Comparison of ENCODE assay signal across 12 mouse cellular contexts in genomic region chr2:93048601-93049323, GRCm38 (mm10). TPM values are rescaled to one million over a fixed set of nuclear protein-coding genes. Genes with fewer than 3 reads are reported as not detected.
A peak's percentile ranks its signal among the peaks of the same experiment; 100 is the strongest.
DNase-seq lines count a peak whose midpoint lies in the region; ATAC-seq and TF ChIP-seq lines count a peak whose summit lies in the region.
"Had no signal": no experiment of that assay in that cellular context is flagged by ENCODE, and none has a peak within 500 bp of the region (broad histone marks: within the 10 kb centered on the region; RNA-seq: fewer than 3 reads in every experiment).

No protein-coding gene starts in this region.

- H3K4me2 ChIP-seq in embryonic facial prominence, embryonic 14.5 days (ENCODE audit: low read depth, low read length), result no peak overlapping the region
- no peak overlapping the region for H3K4me2 ChIP-seq in stomach, postnatal 0 days (replicated peaks; ENCODE audit: low read depth)
- H3K4me2 ChIP-seq in hindbrain, embryonic 13.5 days, result no peak overlapping the region
- H3K4me2 ChIP-seq: embryonic facial prominence, embryonic 15.5 days; heart, embryonic 15.5 days; limb, embryonic 13.5 days had no signal

- WGBS in embryonic facial prominence, embryonic 14.5 days, result 30% methylated on average over 6 of the region's 6 CpGs
- 50% methylated on average over 6 of the region's 6 CpGs for WGBS in embryonic facial prominence, embryonic 10.5 days
- 33% methylated on average over 6 of the region's 6 CpGs for WGBS in lung, adult 2 months
- 40% methylated on average over 6 of the region's 6 CpGs for WGBS in stomach, postnatal 0 days
- 55% methylated on average over 6 of the region's 6 CpGs for WGBS in hindbrain, embryonic 13.5 days

- TF ChIP-seq CTCF in lung, adult 2 months (IDR thresholded peaks at IDR 0.05; ENCODE audit: insufficient read depth, low read length), result no peak
- peak; percentile 19; the same call in 1 of the 2 replicates for TF ChIP-seq CTCF in stomach, postnatal 0 days (IDR thresholded peaks at IDR 0.05; ENCODE audit: low read depth)

- H3K27ac ChIP-seq in embryonic facial prominence, embryonic 14.5 days (replicated peaks; ENCODE audit: low read depth, low read length), result no peak overlapping the region
- no peak overlapping the region for H3K27ac ChIP-seq in embryonic facial prominence, embryonic 10.5 days (replicated peaks)
- H3K27ac ChIP-seq in stomach, postnatal 0 days (replicated peaks), result no peak overlapping the region
- no peak overlapping the region for H3K27ac ChIP-seq in hindbrain, embryonic 13.5 days
- H3K27ac ChIP-seq: heart, embryonic 15.5 days; limb, embryonic 13.5 days; macrophage had no signal

- H3K27me3 ChIP-seq in embryonic facial prominence, embryonic 14.5 days (replicated peaks; ENCODE audit: control insufficient read depth, insufficient read depth, low read length), result no peaks in the 10 kb centered on the region
- H3K27me3 ChIP-seq in embryonic facial prominence, embryonic 10.5 days (replicated peaks; ENCODE audit: low read depth, poor library complexity, severe bottlenecking), result peaks cover 6% of the 10 kb centered on the region
- no peaks in the 10 kb centered on the region for H3K27me3 ChIP-seq in stomach, postnatal 0 days (ENCODE audit: control insufficient read depth, insufficient read depth, low read length)
- H3K27me3 ChIP-seq in hindbrain, embryonic 13.5 days, result peaks cover 8% of the 10 kb centered on the region; the same call in 1 of the 2 replicates
- H3K27me3 ChIP-seq: embryonic facial prominence, embryonic 15.5 days; heart, embryonic 15.5 days; limb, embryonic 13.5 days had no signal

- no peak for TF ChIP-seq POLR2A in lung, adult 2 months (IDR thresholded peaks at IDR 0.05; ENCODE audit: borderline replicate concordance, extremely low read depth, low read depth, low read length)

- H3K9ac ChIP-seq in embryonic facial prominence, embryonic 14.5 days (ENCODE audit: low read depth, low read length), result no peak overlapping the region
- H3K9ac ChIP-seq in stomach, postnatal 0 days (ENCODE audit: low read length), result no peak overlapping the region
- no peak overlapping the region for H3K9ac ChIP-seq in hindbrain, embryonic 13.5 days
- H3K9ac ChIP-seq: embryonic facial prominence, embryonic 15.5 days; heart, embryonic 15.5 days; limb, embryonic 13.5 days had no signal

- no peaks in the 10 kb centered on the region for H3K36me3 ChIP-seq in embryonic facial prominence, embryonic 14.5 days (ENCODE audit: control insufficient read depth, insufficient read depth, low read length)
- no peaks in the 10 kb centered on the region for H3K36me3 ChIP-seq in embryonic facial prominence, embryonic 10.5 days (replicated peaks)
- H3K36me3 ChIP-seq in stomach, postnatal 0 days (ENCODE audit: control insufficient read depth, insufficient read depth, low read length), result no peaks in the 10 kb centered on the region
- H3K36me3 ChIP-seq in hindbrain, embryonic 13.5 days, result no peaks in the 10 kb centered on the region
- H3K36me3 ChIP-seq: embryonic facial prominence, embryonic 15.5 days; heart, embryonic 15.5 days; limb, embryonic 13.5 days had no signal

- peaks cover 14% of the 10 kb centered on the region for H3K4me1 ChIP-seq in embryonic facial prominence, embryonic 14.5 days (ENCODE audit: control insufficient read depth, insufficient read depth, low read length)
- H3K4me1 ChIP-seq in embryonic facial prominence, embryonic 10.5 days, result peaks cover 36% of the 10 kb centered on the region
- H3K4me1 ChIP-seq in lung, adult 2 months (ENCODE audit: control insufficient read depth, insufficient read depth, low read length), result peaks cover 11% of the 10 kb centered on the region
- peaks cover 7% of the 10 kb centered on the region for H3K4me1 ChIP-seq in stomach, postnatal 0 days (replicated peaks; ENCODE audit: control insufficient read depth, insufficient read depth)
- H3K4me1 ChIP-seq in hindbrain, embryonic 13.5 days (replicated peaks), result peaks cover 23% of the 10 kb centered on the region

- no peak for ATAC-seq in embryonic facial prominence, embryonic 14.5 days (ENCODE audit: low read depth)
- ATAC-seq in stomach, postnatal 0 days (ENCODE audit: low FRiP score, low TSS enrichment), result no peak
- no peak for ATAC-seq in hindbrain, embryonic 13.5 days (ENCODE audit: low FRiP score)

- intact Hi-C loops in gastrocnemius, postnatal 14 days (cut with DNase I; ENCODE audit: low total_unique reads), result no loop called here

- no peaks in the 10 kb centered on the region for H3K9me3 ChIP-seq in embryonic facial prominence, embryonic 14.5 days (ENCODE audit: control insufficient read depth, low read length)
- no peaks in the 10 kb centered on the region for H3K9me3 ChIP-seq in embryonic facial prominence, embryonic 10.5 days
- H3K9me3 ChIP-seq in stomach, postnatal 0 days (ENCODE audit: control insufficient read depth, low read length), result no peaks in the 10 kb centered on the region
- no peaks in the 10 kb centered on the region for H3K9me3 ChIP-seq in hindbrain, embryonic 13.5 days
- H3K9me3 ChIP-seq: embryonic facial prominence, embryonic 15.5 days; heart, embryonic 15.5 days; limb, embryonic 13.5 days had no signal

- no peak overlapping the region for H3K4me3 ChIP-seq in embryonic facial prominence, embryonic 14.5 days (ENCODE audit: low read depth, low read length)
- H3K4me3 ChIP-seq in embryonic facial prominence, embryonic 10.5 days, result no peak overlapping the region
- no peak overlapping the region for H3K4me3 ChIP-seq in lung, adult 2 months (replicated peaks; ENCODE audit: extremely low read depth, low read depth, low read length)
- H3K4me3 ChIP-seq in stomach, postnatal 0 days (ENCODE audit: low read depth, low read length), result no peak overlapping the region
- H3K4me3 ChIP-seq in hindbrain, embryonic 13.5 days, result no peak overlapping the region
- H3K4me3 ChIP-seq: embryonic facial prominence, embryonic 15.5 days; heart, embryonic 15.5 days; limb, embryonic 13.5 days had no signal

- peak; percentile 54 for DNase-seq in embryonic facial prominence, embryonic 14.5 days (ENCODE audit: low spot score)
- DNase-seq in embryonic facial prominence, embryonic 10.5 days (ENCODE audit: low spot score), result no peak
- peak; percentile 45 for DNase-seq in lung, adult 18-20 months
- no peak for DNase-seq in lung, adult 2 months
- peak; percentile 72 for DNase-seq in gastrocnemius, postnatal 14 days
- DNase-seq in stomach, postnatal 0 days (ENCODE audit: low spot score), result no peak
- no peak for DNase-seq in urinary bladder, adult 18-20 months (ENCODE audit: low spot score in 2 of 2)

- no peak for TF ChIP-seq EP300 in stomach, postnatal 0 days (optimal IDR thresholded peaks at IDR 0.05)

RNA-seq across cellular contexts. Expression of gene Prdm11, which starts 2.8 kb away (rescaled TPM):
- 4.6 and 4.8 TPM in 2 replicates for polyA plus RNA-seq in embryonic facial prominence, embryonic 14.5 days (2014; fragmentation: Nextera tagmentation; extraction: Ambion mirVana)
- polyA plus RNA-seq in embryonic facial prominence, embryonic 10.5 days (2016; fragmentation: Nextera tagmentation; extraction: Ambion mirVana), result 2.9 and 3.5 TPM in 2 replicates
- 12.3 and 14.1 TPM in 2 replicates for polyA plus RNA-seq in lung, adult 2 months (2012; rRNA removed)
- total RNA-seq in gastrocnemius, postnatal 14 days (2021), result 1 to 10 TPM; 1.6 to 1.9 TPM
- polyA plus RNA-seq in stomach, postnatal 0 days (2015; fragmentation: Nextera tagmentation; extraction: Ambion mirVana), result 5.8 and 6.2 TPM in 2 replicates
- polyA plus RNA-seq in hindbrain, embryonic 13.5 days (2015; fragmentation: Nextera tagmentation; extraction: Ambion mirVana), result 1.8 and 1.9 TPM in 2 replicates

Comparison
In these comparisons a context has a peak if more than half of its experiments do, and no peak if none do; other contexts are left out.
1. DNase-seq: peak in embryonic facial prominence, embryonic 14.5 days (single experiment), lung, adult 18-20 months (2 of 2) and gastrocnemius, postnatal 14 days (single experiment); none in embryonic facial prominence, embryonic 10.5 days (single experiment), lung, adult 2 months (single experiment), stomach, postnatal 0 days (single experiment) and urinary bladder, adult 18-20 months (0 of 2).